9 mouse cellular contexts compared by ENCODE assay signal in genomic region chr11:45795731-45796130, GRCm38 (mm10). TPM values are rescaled to one million over a fixed set of nuclear protein-coding genes. Genes with fewer than 3 reads are reported as not detected.
DNase-seq lines count a peak whose midpoint lies in the region; ATAC-seq lines count a peak whose summit lies in the region.
"Had no signal": no experiment of that assay in that cellular context is flagged by ENCODE, and none has a peak within 500 bp of the region (broad histone marks: within the 10 kb centered on the region; RNA-seq: fewer than 3 reads in every experiment).

No protein-coding gene starts in this region.

- H3K36me3 ChIP-seq in neural tube, embryonic 15.5 days: no peaks in the 10 kb centered on the region
- no peaks in the 10 kb centered on the region for H3K36me3 ChIP-seq in liver, embryonic 15.5 days (replicated peaks)
- H3K36me3 ChIP-seq: heart, embryonic 13.5 days had no signal

- peak; percentile 65 for DNase-seq in neural tube, embryonic 10.5 days (ENCODE audit: extremely low spot score, low spot score)
- DNase-seq in embryo, embryonic 10.5 days (ENCODE audit: low spot score): peak; percentile 82
- DNase-seq in heart, adult 8-10 months (ENCODE audit: low spot score): peak; percentile 77
- DNase-seq in kidney, postnatal 36 days: peak; percentile 77 to 91
- DNase-seq in right cerebral cortex, adult 2 months (ENCODE audit: low spot score in 2 of 2): peak; percentile 50 to 59
- peak; percentile 50 for DNase-seq in urinary bladder, adult 2 months (ENCODE audit: low spot score)

- no peak overlapping the region for H3K9ac ChIP-seq in neural tube, embryonic 15.5 days (replicated peaks)
- no peak overlapping the region for H3K9ac ChIP-seq in liver, embryonic 15.5 days
- H3K9ac ChIP-seq: heart, embryonic 13.5 days had no signal

- H3K27ac ChIP-seq in neural tube, embryonic 15.5 days (replicated peaks): no peak overlapping the region
- H3K27ac ChIP-seq in liver, embryonic 15.5 days (replicated peaks): no peak overlapping the region
- H3K27ac ChIP-seq: heart, embryonic 13.5 days had no signal

- H3K4me1 ChIP-seq in neural tube, embryonic 15.5 days: peaks cover 11% of the 10 kb centered on the region
- H3K4me1 ChIP-seq in liver, embryonic 15.5 days (replicated peaks): peaks cover 34% of the 10 kb centered on the region

- H3K9me3 ChIP-seq in neural tube, embryonic 15.5 days (replicated peaks): no peaks in the 10 kb centered on the region
- H3K9me3 ChIP-seq in liver, embryonic 15.5 days (replicated peaks): no peaks in the 10 kb centered on the region
- H3K9me3 ChIP-seq: heart, embryonic 13.5 days had no signal

- no peaks in the 10 kb centered on the region for H3K27me3 ChIP-seq in neural tube, embryonic 15.5 days (replicated peaks)
- H3K27me3 ChIP-seq in liver, embryonic 15.5 days: no peaks in the 10 kb centered on the region
- H3K27me3 ChIP-seq: heart, embryonic 13.5 days had no signal

- ATAC-seq in neural tube, embryonic 15.5 days (ENCODE audit: low FRiP score): no peak
- ATAC-seq in liver, embryonic 15.5 days (ENCODE audit: insufficient read depth): peak; percentile 64

- H3K4me3 ChIP-seq in neural tube, embryonic 15.5 days (replicated peaks): no peak overlapping the region
- H3K4me3 ChIP-seq in liver, embryonic 15.5 days (replicated peaks): no peak overlapping the region
- H3K4me3 ChIP-seq: heart, embryonic 13.5 days had no signal

- no peak overlapping the region for H3K4me2 ChIP-seq in neural tube, embryonic 15.5 days
- no peak overlapping the region for H3K4me2 ChIP-seq in liver, embryonic 15.5 days
- H3K4me2 ChIP-seq: heart, embryonic 13.5 days had no signal

- WGBS in neural tube, embryonic 15.5 days: 8% methylated on average over 3 of the region's 3 CpGs
- 8% methylated on average over 3 of the region's 3 CpGs for WGBS in liver, embryonic 15.5 days (ENCODE audit: insufficient replicate concordance)

RNA-seq across cellular contexts. Expression of gene Clint1, which starts 56.1 kb away (rescaled TPM):
- 41.5 and 48.7 TPM in 2 replicates for polyA plus RNA-seq in neural tube, embryonic 15.5 days (2015; fragmentation: Nextera tagmentation; extraction: Ambion mirVana)
- 10 to 100 TPM; 45.7 to 48.2 (median 47.2) TPM for total RNA-seq in heart, adult 8-10 months (2022)
- 53.8 and 62.1 TPM in 2 replicates for polyA plus RNA-seq in liver, embryonic 15.5 days (2015; fragmentation: Nextera tagmentation; extraction: Ambion mirVana)
- 72.0 and 74.3 TPM in 2 replicates for polyA plus RNA-seq in urinary bladder, adult 2 months (2012; rRNA removed)
